Mouse (Mus musculus): Measurements from ENCODE around the gene Pigf.

Pigf gene

GRCm38 (mm10) chr17:86967536-86968525, 57.4 kb downstream of the Pigf start:
- DNase-seq (ENCODE audit: low read depth, low spot score): no peak

- no peak for DNase-seq (ENCODE audit: low read depth, low spot score)
Measured at GRCm38 (mm10) chr17:86967048-86967447, 58.2 kb downstream of the Pigf start.

GRCm38 (mm10) chr17:86966040-86966439, 59.2 kb downstream of the Pigf start:
- no peak for DNase-seq (ENCODE audit: low read depth, low spot score)

- DNase-seq (ENCODE audit: low read depth, low spot score): no peak
Measured at GRCm38 (mm10) chr17:86965121-86965520, 60.1 kb downstream of the Pigf start.

- peak; percentile 71 for DNase-seq (ENCODE audit: low read depth, low spot score)
Measured at GRCm38 (mm10) chr17:86964502-86964901, 60.7 kb downstream of the Pigf start.

GRCm38 (mm10) chr17:86964041-86964440, 61.2 kb downstream of the Pigf start:
- DNase-seq (ENCODE audit: low read depth, low spot score): peak; percentile 16

GRCm38 (mm10) chr17:86963586-86963902, 61.7 kb downstream of the Pigf start:
- DNase-seq (ENCODE audit: low read depth, low spot score): peak; percentile 30

- DNase-seq (ENCODE audit: low read depth, low spot score): peak; percentile 88
Measured at GRCm38 (mm10) chr17:86962894-86963585, 62.2 kb downstream of the Pigf start, which contains the start of gene Rhoq. Rhoq (plus strand) TSS chr17:86963082.

GRCm38 (mm10) chr17:86962297-86962893, 62.8 kb downstream of the Pigf start:
- peak; percentile 84 for DNase-seq (ENCODE audit: low read depth, low spot score)

- DNase-seq (ENCODE audit: low read depth, low spot score): no peak
Measured at GRCm38 (mm10) chr17:86961301-86961841, 63.8 kb downstream of the Pigf start.

- DNase-seq (ENCODE audit: low read depth, low spot score): no peak
Measured at GRCm38 (mm10) chr17:86957968-86958367, 67.2 kb downstream of the Pigf start.

GRCm38 (mm10) chr17:86957239-86957638, 68.0 kb downstream of the Pigf start:
- DNase-seq (ENCODE audit: low read depth, low spot score): no peak

GRCm38 (mm10) chr17:86948801-86949200, 76.4 kb downstream of the Pigf start:
- DNase-seq (ENCODE audit: low read depth, low spot score): no peak

GRCm38 (mm10) chr17:86947840-86948796, 77.1 kb downstream of the Pigf start, which contains the start of gene Atp6v1e2:
Atp6v1e2 (minus strand) TSS chr17:86947897.
- no peak for DNase-seq (ENCODE audit: low read depth, low spot score)

All from ZHBTc4 (cell line).